Mouse (Mus musculus): ENCODE measurements around the gene Cfap300. TPM values are rescaled to one million over a fixed set of nuclear protein-coding genes. Genes with fewer than 3 reads are reported as not detected.

The Cfap300 gene
- polyA plus RNA-seq, 1 experiment from 2014 or later = 0.78 TPM

- no peak overlapping the region for H3K4me2 ChIP-seq (ENCODE audit: low read depth, low read length)
- no peak overlapping the region for H3K27ac ChIP-seq (ENCODE audit: low read length)
- no peaks in the 10 kb centered on the region for H3K27me3 ChIP-seq (ENCODE audit: control insufficient read depth, insufficient read depth, low read depth, low read length)
- no peak for ATAC-seq (ENCODE audit: low read depth)
- 61% methylated on average over 5 of the region's 5 CpGs for WGBS (ENCODE audit: insufficient replicate concordance)
- H3K36me3 ChIP-seq (ENCODE audit: control insufficient read depth, insufficient read depth) = no peaks in the 10 kb centered on the region
- H3K4me1 ChIP-seq (ENCODE audit: control insufficient read depth, low read depth, low read length) = no peaks in the 10 kb centered on the region; the same call in 1 of the 2 replicates
- H3K9me3 ChIP-seq (replicated peaks; ENCODE audit: control insufficient read depth, low read length) = no peaks in the 10 kb centered on the region
- H3K9ac ChIP-seq (ENCODE audit: low read depth, low read length) = no peak overlapping the region
- H3K4me3 ChIP-seq (ENCODE audit: low read depth, low read length) = no peak overlapping the region
Observed at GRCm38 (mm10) chr9:7994275-7994674, 48.3 kb downstream of the Cfap300 start.

GRCm38 (mm10) chr9:7992651-7993050 is 50.0 kb downstream of the Cfap300 start:
- Histone ChIP-seq H3K9ac (ENCODE audit: low read depth, low read length) (no peak overlapping the region), H3K9me3 (replicated peaks; ENCODE audit: control insufficient read depth, low read length) (no peaks in the 10 kb centered on the region), H3K4me2 (ENCODE audit: low read depth, low read length) (no peak overlapping the region), H3K27me3 (ENCODE audit: control insufficient read depth, insufficient read depth, low read depth, low read length) (no peaks in the 10 kb centered on the region), H3K4me3 (ENCODE audit: low read depth, low read length) (no peak overlapping the region), H3K27ac (ENCODE audit: low read length) (no peak overlapping the region), H3K4me1 (ENCODE audit: control insufficient read depth, low read depth, low read length) (no peaks in the 10 kb centered on the region; the same call in 1 of the 2 replicates), H3K36me3 (ENCODE audit: control insufficient read depth, insufficient read depth) (no peaks in the 10 kb centered on the region)
- 39% methylated on average over 3 of the region's 3 CpGs for WGBS (ENCODE audit: insufficient replicate concordance)
- no peak for ATAC-seq (ENCODE audit: low read depth)

- H3K27ac ChIP-seq (ENCODE audit: low read length) = no peak overlapping the region
- no peak for ATAC-seq (ENCODE audit: low read depth)
- WGBS (ENCODE audit: insufficient replicate concordance) = 56% methylated on average over 4 of the region's 4 CpGs
- no peak overlapping the region for H3K4me2 ChIP-seq (ENCODE audit: low read depth, low read length)
- H3K4me1 ChIP-seq (ENCODE audit: control insufficient read depth, low read depth, low read length) = no peaks in the 10 kb centered on the region; the same call in 1 of the 2 replicates
- no peak overlapping the region for H3K9ac ChIP-seq (ENCODE audit: low read depth, low read length)
- H3K27me3 ChIP-seq (ENCODE audit: control insufficient read depth, insufficient read depth, low read depth, low read length) = no peaks in the 10 kb centered on the region
- no peaks in the 10 kb centered on the region for H3K36me3 ChIP-seq (ENCODE audit: control insufficient read depth, insufficient read depth)
- no peaks in the 10 kb centered on the region for H3K9me3 ChIP-seq (replicated peaks; ENCODE audit: control insufficient read depth, low read length)
- no peak overlapping the region for H3K4me3 ChIP-seq (ENCODE audit: low read depth, low read length)
Observed at GRCm38 (mm10) chr9:7990897-7991296, 51.7 kb downstream of the Cfap300 start.

- Histone ChIP-seq H3K4me1 (ENCODE audit: control insufficient read depth, low read depth, low read length) (no peaks in the 10 kb centered on the region; the same call in 1 of the 2 replicates), H3K27ac (ENCODE audit: low read length) (no peak overlapping the region), H3K4me3 (ENCODE audit: low read depth, low read length) (no peak overlapping the region), H3K27me3 (ENCODE audit: control insufficient read depth, insufficient read depth, low read depth, low read length) (no peaks in the 10 kb centered on the region), H3K4me2 (ENCODE audit: low read depth, low read length) (no peak overlapping the region), H3K36me3 (ENCODE audit: control insufficient read depth, insufficient read depth) (no peaks in the 10 kb centered on the region), H3K9me3 (replicated peaks; ENCODE audit: control insufficient read depth, low read length) (no peaks in the 10 kb centered on the region), H3K9ac (ENCODE audit: low read depth, low read length) (no peak overlapping the region)
- 52% methylated on average over 5 of the region's 5 CpGs for WGBS (ENCODE audit: insufficient replicate concordance)
- no peak for ATAC-seq (ENCODE audit: low read depth)
Observed at GRCm38 (mm10) chr9:7987119-7987518, 55.5 kb downstream of the Cfap300 start.

- Histone ChIP-seq H3K4me2 (ENCODE audit: low read depth, low read length) (no peak overlapping the region), H3K4me3 (ENCODE audit: low read depth, low read length) (no peak overlapping the region), H3K9ac (ENCODE audit: low read depth, low read length) (no peak overlapping the region), H3K4me1 (ENCODE audit: control insufficient read depth, low read depth, low read length) (no peaks in the 10 kb centered on the region), H3K36me3 (ENCODE audit: control insufficient read depth, insufficient read depth) (no peaks in the 10 kb centered on the region), H3K9me3 (replicated peaks; ENCODE audit: control insufficient read depth, low read length) (no peaks in the 10 kb centered on the region), H3K27ac (ENCODE audit: low read length) (no peak overlapping the region), H3K27me3 (ENCODE audit: control insufficient read depth, insufficient read depth, low read depth, low read length) (no peaks in the 10 kb centered on the region)
- no peak for ATAC-seq (ENCODE audit: low read depth)
- 50% methylated on average over 4 of the region's 4 CpGs for WGBS (ENCODE audit: insufficient replicate concordance)
Observed at GRCm38 (mm10) chr9:7984287-7984686, 58.3 kb downstream of the Cfap300 start.

- Histone ChIP-seq H3K27me3 (ENCODE audit: control insufficient read depth, insufficient read depth, low read depth, low read length) (no peaks in the 10 kb centered on the region), H3K9ac (ENCODE audit: low read depth, low read length) (no peak overlapping the region), H3K4me3 (ENCODE audit: low read depth, low read length) (no peak overlapping the region), H3K36me3 (ENCODE audit: control insufficient read depth, insufficient read depth) (no peaks in the 10 kb centered on the region), H3K4me2 (ENCODE audit: low read depth, low read length) (no peak overlapping the region), H3K4me1 (ENCODE audit: control insufficient read depth, low read depth, low read length) (no peaks in the 10 kb centered on the region), H3K27ac (ENCODE audit: low read length) (no peak overlapping the region), H3K9me3 (replicated peaks; ENCODE audit: control insufficient read depth, low read length) (no peaks in the 10 kb centered on the region)
- 28% methylated on average over 2 of the region's 2 CpGs for WGBS (ENCODE audit: insufficient replicate concordance)
- no peak for ATAC-seq (ENCODE audit: low read depth)
Observed at GRCm38 (mm10) chr9:7983665-7984064, 59.0 kb downstream of the Cfap300 start.

- no peak for ATAC-seq (ENCODE audit: low read depth)
Observed at GRCm38 (mm10) chr9:7980162-7980561, 62.5 kb downstream of the Cfap300 start.

GRCm38 (mm10) chr9:7979153-7979916 is 63.3 kb downstream of the Cfap300 start:
- H3K4me2 ChIP-seq (ENCODE audit: low read depth, low read length) = no peak overlapping the region
- no peak overlapping the region for H3K4me3 ChIP-seq (ENCODE audit: low read depth, low read length)
- 56% methylated on average over 11 of the region's 11 CpGs for WGBS (ENCODE audit: insufficient replicate concordance)
- no peaks in the 10 kb centered on the region for H3K36me3 ChIP-seq (ENCODE audit: control insufficient read depth, insufficient read depth)
- no peak for ATAC-seq (ENCODE audit: low read depth)
- no peaks in the 10 kb centered on the region for H3K27me3 ChIP-seq (ENCODE audit: control insufficient read depth, insufficient read depth, low read depth, low read length)
- no peaks in the 10 kb centered on the region for H3K9me3 ChIP-seq (replicated peaks; ENCODE audit: control insufficient read depth, low read length)
- H3K4me1 ChIP-seq (ENCODE audit: control insufficient read depth, low read depth, low read length) = no peaks in the 10 kb centered on the region
- no peak overlapping the region for H3K9ac ChIP-seq (ENCODE audit: low read depth, low read length)
- no peak overlapping the region for H3K27ac ChIP-seq (ENCODE audit: low read length)

More at GRCm38 (mm10) chr9:7980162-7980561, 62.5 kb downstream of the Cfap300 start:
- WGBS (ENCODE audit: insufficient replicate concordance) = 52% methylated on average over 2 of the region's 2 CpGs
- Histone ChIP-seq H3K4me3 (ENCODE audit: low read depth, low read length) (no peak overlapping the region), H3K9ac (ENCODE audit: low read depth, low read length) (no peak overlapping the region), H3K4me1 (ENCODE audit: control insufficient read depth, low read depth, low read length) (no peaks in the 10 kb centered on the region), H3K4me2 (ENCODE audit: low read depth, low read length) (no peak overlapping the region), H3K9me3 (replicated peaks; ENCODE audit: control insufficient read depth, low read length) (no peaks in the 10 kb centered on the region), H3K27ac (ENCODE audit: low read length) (no peak overlapping the region), H3K36me3 (ENCODE audit: control insufficient read depth, insufficient read depth) (no peaks in the 10 kb centered on the region), H3K27me3 (ENCODE audit: control insufficient read depth, insufficient read depth, low read depth, low read length) (no peaks in the 10 kb centered on the region)

- H3K9ac ChIP-seq (ENCODE audit: low read depth, low read length) = no peak overlapping the region
- no peaks in the 10 kb centered on the region for H3K9me3 ChIP-seq (replicated peaks; ENCODE audit: control insufficient read depth, low read length)
- no peaks in the 10 kb centered on the region for H3K36me3 ChIP-seq (ENCODE audit: control insufficient read depth, insufficient read depth)
- no peak overlapping the region for H3K27ac ChIP-seq (ENCODE audit: low read length)
- no peaks in the 10 kb centered on the region for H3K4me1 ChIP-seq (ENCODE audit: control insufficient read depth, low read depth, low read length)
- no peaks in the 10 kb centered on the region for H3K27me3 ChIP-seq (ENCODE audit: control insufficient read depth, insufficient read depth, low read depth, low read length)
- H3K4me3 ChIP-seq (ENCODE audit: low read depth, low read length) = no peak overlapping the region
- H3K4me2 ChIP-seq (ENCODE audit: low read depth, low read length) = no peak overlapping the region
- no peak for ATAC-seq (ENCODE audit: low read depth)
- WGBS (ENCODE audit: insufficient replicate concordance) = 73% methylated on average over 3 of the region's 3 CpGs
Observed at GRCm38 (mm10) chr9:7978502-7978901, 64.1 kb downstream of the Cfap300 start.

Measured in liver, embryonic 16.5 days (tissue).